Mouse (Mus musculus) neural tube, embryonic 10.5 days (tissue): ENCODE measurements around the gene Tacr2.

Experiments used
- DNase-seq: peaks from one replicate; pipeline ENCODE4 v3.0.0-alpha.2; 2017; ENCODE audit warnings: low spot score; ENCODE audit errors: extremely low spot score

Tacr2 gene

DNA sequence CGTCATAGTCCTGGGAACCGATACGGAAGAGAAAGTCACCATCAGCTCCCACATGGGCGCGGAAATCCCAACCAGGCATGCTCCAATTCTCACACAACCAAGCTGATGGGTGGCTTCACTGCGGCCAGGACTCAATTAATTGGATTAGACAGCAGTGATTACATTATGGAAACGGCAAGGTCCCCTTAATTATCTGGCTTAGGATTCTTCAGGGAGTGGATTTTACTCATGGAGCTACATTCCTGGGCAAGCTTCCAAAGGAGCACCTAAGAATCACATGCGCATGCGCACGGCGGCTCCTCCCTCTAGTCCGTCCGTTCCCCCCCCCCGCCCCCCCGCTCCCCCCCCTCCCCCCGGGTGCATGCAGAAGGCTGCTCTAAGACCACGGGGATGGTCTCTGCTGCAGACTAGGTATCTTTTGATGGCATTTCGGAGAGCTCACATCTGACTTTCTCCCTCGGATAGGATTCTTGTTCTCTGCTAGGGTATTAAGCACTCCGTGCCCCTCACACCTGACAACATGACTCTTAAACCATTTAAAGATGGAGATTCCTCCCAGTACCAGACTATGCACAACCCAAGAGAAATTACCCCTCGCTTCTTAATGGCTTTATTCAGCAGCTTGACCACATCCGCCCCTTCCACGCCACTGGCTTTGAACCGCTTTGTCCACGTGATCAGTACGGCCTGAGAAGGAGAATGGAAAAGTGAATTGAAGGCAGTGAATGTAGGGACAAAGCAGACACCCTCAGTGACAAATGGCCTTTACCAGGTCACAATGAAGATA is 44.0 kb downstream of the Tacr2 start:
- peak; percentile 22 for DNase-seq

DNA sequence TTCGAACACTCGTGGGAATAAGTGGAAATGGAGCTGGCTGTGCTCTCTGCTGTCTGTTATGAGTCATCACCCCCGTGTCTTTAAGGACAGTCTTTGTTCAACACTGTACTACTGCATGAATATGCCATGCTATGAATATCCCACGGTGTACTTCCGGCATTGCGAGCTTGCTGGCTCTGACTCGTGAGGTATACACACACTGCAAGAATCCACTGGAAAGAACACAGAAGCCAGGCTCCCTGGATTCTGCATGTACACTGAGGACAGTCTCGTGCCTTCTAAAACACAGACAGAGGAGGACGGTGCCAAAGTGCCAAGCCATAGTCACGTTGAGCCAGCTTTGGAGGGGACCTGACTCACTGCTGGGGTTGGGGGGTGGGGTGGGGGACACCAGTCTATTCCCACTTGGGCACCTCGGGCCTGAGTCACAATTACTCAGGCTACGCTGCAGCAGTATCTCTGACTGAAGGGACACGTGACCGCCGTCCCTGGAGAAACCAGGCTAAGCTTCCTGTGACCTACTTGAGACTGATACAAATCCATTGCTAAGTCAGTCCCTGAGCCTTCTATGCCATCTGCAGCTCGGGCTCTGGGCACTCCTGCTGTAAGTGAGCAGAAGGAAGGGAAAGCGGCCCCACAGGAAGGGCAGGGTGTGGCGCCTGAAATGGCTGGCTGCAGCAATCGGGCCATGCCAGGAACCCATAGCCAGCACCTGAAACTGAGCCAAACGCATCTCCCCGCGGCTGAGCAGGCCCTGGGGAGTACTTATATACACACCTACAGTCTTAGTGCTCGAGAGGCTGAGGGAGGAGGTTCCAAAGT is 48.0 kb downstream of the Tacr2 start:
- no peak for DNase-seq

DNA sequence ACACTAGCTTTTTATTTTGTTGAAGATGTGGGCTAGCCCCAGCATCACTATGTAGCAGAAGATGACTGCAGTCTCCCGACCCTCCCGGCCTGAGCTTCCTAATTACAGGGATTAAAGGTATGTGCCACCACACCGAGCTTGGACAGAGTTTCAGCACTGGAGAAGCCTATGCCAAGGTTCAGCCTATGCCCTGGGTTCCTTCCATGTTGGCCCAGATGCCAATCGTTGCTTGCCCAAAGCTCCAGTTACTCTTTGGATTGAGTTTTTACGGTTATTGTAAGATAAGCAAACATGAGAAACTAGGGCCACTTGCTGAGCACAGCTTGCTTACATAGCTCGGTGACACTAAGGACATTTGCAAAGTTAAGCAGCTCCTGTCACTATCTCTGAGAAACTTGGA is 52.9 kb downstream of the Tacr2 start:
- no peak for DNase-seq

DNA sequence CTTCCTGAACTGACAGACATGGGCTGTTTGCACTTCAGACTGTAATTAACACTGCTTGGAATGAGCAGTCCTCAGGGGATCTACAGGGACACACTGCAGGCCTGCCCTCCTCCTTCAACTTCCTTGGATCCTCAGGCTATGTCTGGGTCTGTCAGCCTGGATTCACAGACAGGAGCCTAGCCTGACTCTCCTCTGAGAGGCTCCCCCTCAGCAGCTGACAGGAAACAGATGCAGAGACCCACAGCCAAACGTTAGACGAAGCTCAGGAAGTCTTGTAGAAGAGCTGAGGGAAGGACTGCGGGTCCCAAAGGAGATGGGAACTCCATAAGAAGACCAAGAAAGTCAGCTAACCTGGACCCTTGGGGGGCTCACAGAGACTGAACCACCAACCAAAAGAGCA is 54.2 kb downstream of the Tacr2 start:
- DNase-seq: no peak

DNA sequence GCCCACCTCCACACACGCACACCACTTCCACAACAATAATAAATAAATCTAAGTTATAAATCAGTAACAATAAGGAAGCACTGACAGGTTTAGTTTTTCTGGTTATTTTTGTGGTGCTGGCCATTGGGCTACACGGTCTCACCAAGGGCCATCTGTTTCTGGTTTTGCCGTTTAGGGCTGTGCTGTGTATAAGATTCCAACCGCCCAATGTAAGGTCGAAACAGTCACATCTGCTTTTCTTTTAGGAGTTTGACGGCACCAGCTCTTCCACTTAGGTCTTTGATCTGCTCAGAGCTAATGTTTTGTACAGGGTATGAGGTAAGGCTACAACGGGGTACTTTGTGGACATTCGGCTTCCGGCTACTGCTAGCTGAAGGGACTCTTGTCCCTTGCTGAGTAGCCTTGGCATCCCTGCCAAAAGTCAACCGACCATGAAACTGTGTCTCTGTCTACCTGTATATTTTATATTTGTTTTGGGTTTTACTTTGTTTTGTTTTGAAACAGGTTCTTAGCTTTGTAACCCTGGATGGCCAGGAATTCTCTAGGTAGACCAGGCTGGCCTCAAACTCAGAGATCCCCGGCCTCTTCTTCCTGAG is 56.8 kb downstream of the Tacr2 start:
- no peak for DNase-seq

DNA sequence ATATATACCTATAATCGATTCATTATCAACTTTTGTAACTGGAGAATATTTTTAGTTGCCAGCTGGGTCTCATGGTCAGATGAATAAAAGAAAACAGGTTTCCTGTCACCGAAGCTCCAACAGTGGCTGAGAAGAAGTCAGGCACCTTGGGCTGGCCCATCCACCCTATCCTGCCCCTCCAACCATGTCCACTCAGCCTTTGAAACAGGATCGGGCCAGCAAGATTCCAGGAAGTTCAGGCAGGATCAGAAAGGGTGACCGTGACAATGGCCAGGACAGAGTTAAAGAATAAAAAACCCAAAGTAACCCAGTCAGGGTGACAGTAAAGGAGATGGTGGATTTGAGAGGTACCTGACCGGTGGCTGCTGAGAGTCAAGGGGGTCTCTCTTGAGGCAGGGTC is 57.4 kb downstream of the Tacr2 start:
- no peak for DNase-seq

DNA sequence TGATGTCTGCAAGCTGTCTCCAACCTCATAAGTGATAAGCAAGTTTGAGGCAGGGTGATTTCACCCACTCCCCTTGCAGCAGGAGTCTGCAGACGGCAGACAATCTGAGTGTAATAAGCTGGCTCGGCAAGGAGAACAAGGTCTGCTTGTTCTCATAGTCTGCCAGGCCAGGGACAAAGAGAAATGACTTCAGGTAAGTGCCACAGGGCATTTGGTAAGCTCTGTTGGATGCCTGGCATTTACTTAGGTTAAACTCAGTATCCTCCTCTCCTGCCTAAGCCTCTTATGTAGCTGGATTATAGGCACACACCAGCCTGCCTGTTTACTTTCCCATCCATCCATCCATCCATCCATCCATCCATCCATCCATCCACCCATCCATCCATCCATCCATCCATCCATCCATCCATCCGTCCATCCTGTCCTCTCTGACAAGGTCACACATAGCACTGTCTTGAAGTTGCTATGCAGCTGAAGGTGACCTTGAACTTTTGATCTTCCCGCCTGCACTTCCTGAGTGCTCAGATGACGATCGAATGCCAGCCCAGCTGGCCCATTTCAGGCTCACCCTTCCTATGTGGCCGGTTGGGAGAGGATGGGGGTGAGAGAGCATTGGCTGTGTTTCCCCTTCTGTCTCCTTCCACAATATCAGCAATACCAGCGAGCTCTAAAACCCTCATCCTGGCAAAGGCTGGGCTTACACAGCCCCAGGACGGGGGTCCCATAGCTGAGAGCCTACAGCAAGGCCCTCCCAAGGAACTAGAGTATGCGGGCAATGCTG is 58.2 kb downstream of the Tacr2 start:
- DNase-seq: no peak

DNA sequence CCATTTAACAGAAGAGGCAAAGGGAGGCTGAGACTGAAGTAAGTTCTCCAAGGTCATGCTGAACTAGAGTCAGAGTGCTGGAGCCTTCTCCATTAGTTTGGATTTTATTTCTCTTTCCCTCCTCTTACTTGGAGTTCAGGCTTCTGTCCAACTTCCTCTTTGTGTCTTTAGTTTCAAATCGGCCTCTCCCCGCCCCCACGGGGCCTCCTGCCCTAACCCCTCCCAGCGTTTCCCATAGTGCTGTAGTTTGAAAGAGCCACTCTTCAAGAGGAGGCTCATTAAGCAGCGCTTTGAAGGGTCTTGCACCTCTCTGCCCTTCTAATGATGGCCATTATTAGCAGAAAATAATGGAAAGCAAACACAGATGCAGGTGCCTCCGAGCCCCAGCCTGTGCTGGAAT is 59.2 kb downstream of the Tacr2 start:
- DNase-seq: no peak

DNA sequence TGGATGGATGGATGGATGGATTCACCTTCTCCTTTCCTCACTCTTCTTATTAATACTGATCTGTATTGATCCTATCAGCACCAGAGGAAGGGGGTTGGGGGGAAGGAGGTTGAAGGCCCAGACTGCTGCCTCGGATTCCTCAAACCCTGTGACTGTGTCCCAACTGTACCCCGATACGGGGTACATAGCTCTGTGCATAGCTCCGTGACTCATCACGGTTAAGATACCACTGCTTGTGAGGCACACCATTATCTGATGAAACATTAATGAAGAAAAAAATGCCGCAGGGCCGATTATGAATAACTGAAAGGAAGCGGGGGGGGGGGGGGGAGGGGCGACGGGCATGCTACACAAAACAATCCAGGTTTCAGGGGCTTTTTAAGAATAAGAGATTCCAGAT is 60.9 kb downstream of the Tacr2 start:
- no peak for DNase-seq

DNA sequence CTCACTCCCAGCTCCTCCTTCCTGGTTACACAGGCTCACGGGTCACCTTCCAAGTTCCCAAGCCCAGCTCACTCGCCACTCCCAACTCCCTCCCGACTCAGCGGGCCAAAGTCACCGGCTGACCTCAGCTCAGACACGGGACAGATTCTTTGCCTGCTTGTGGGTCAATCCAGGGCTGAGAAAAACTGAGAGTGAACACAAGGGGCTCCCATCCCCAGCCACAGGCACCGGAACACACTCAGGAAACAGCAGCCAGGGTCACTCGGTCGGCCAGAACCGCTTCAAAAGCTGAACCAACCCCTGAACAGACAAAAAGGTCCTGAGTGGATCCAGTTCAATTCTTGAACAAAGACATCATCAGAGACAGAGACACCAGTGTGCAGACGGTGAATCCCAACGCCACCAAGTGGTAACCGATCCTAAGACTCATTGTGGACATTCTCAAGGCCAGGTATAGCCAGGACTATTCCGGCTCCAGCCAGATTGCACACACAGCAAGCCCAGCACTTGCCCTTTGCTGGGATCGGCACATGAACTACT is 61.7 kb downstream of the Tacr2 start:
- no peak for DNase-seq
